Mouse (Mus musculus) lung, adult 2 months (tissue): Measurements from ENCODE around the gene Ppa1. TPM values are rescaled to one million over a fixed set of nuclear protein-coding genes. Genes with fewer than 3 reads are reported as not detected.

Source experiments
- DNase-seq: peaks from one replicate; pipeline ENCODE4 v3.0.0; 2022
- H3K4me1 ChIP-seq: fragments of 200-500 bp; 2 replicates; pipeline ENCODE4 v1.6.1; 2011; ENCODE audit warnings: low read length; ENCODE audit not compliant: control insufficient read depth, insufficient read depth
- H3K4me3 ChIP-seq: fragments of 200-500 bp; replicated peaks from 2 replicates; pipeline ENCODE3; 2011; ENCODE audit warnings: low read depth, mild to moderate bottlenecking, control low read depth, low read length; ENCODE audit errors: extremely low read depth
- CTCF ChIP-seq: fragments of 200-500 bp; IDR thresholded peaks from 2 replicates; pipeline ENCODE4 v1.5.1; 2011; ENCODE audit warnings: mild to moderate bottlenecking, low read length, control low read depth; ENCODE audit not compliant: insufficient read depth
- POLR2A ChIP-seq: fragments of 200-500 bp; IDR thresholded peaks from 2 replicates; pipeline ENCODE4 v1.6.1; 2011; ENCODE audit warnings: low read depth, mild to moderate bottlenecking, control low read depth, low read length, borderline replicate concordance; ENCODE audit errors: extremely low read depth
- WGBS: fragments of 180-500 bp; shearing (Covaris S2); methylation state at CpG from one replicate; pipeline ENCODE4 v1.1.7; 2018; 5-methylcytosine and 5-hydroxymethylcytosine counted together
- polyA plus RNA-seq: library from polyadenylated mRNA; depleted of rRNA; stranded (reverse); fragments of >200 nt; gene quantifications from 2 replicates; pipeline ENCODE4 v1.2.3, GENCODE M21; 2012

The Ppa1 gene
- polyA plus RNA-seq, 1 experiment = 12.8 TPM

GRCm38 (mm10) chr10:61662391-61662988 is 14.1 kb downstream of the Ppa1 start:
- no peak for DNase-seq
- no peak for TF ChIP-seq POLR2A
- no peak for TF ChIP-seq CTCF
- Histone ChIP-seq H3K4me1 (0 out of 2 replicates have a peak, but pooled peaks cover 2% of the 10 kb centered on the region), H3K4me3 (no peak overlapping the region)
- 71% methylated on average over 10 of the region's 10 CpGs for WGBS

- no peaks in the 10 kb centered on the region for H3K4me1 ChIP-seq
- WGBS = 92% methylated on average over 10 of the region's 10 CpGs
- H3K4me3 ChIP-seq = no peak overlapping the region
- no peak for TF ChIP-seq CTCF
- TF ChIP-seq POLR2A = no peak
- no peak for DNase-seq
Observed at GRCm38 (mm10) chr10:61665111-61665510, 16.8 kb downstream of the Ppa1 start.

- no peak for DNase-seq
- H3K4me3 ChIP-seq = no peak overlapping the region
- 90% methylated on average over 3 of the region's 3 CpGs for WGBS
- TF ChIP-seq CTCF = no peak
- no peak for TF ChIP-seq POLR2A
- no peaks in the 10 kb centered on the region for H3K4me1 ChIP-seq
Observed at GRCm38 (mm10) chr10:61665651-61666050, 17.3 kb downstream of the Ppa1 start.

- Histone ChIP-seq H3K4me3 (no peak overlapping the region), H3K4me1 (no peaks in the 10 kb centered on the region)
- no peak for TF ChIP-seq POLR2A
- 69% methylated on average over 7 of the region's 7 CpGs for WGBS
- DNase-seq = no peak
Observed at GRCm38 (mm10) chr10:61669289-61669688, 20.9 kb downstream of the Ppa1 start.

- no peak for TF ChIP-seq CTCF
- TF ChIP-seq POLR2A = no peak
- no peaks in the 10 kb centered on the region for H3K4me1 ChIP-seq
- DNase-seq = no peak
- no peak overlapping the region for H3K4me3 ChIP-seq
Observed at GRCm38 (mm10) chr10:61669896-61670295, 21.5 kb downstream of the Ppa1 start.

DNA sequence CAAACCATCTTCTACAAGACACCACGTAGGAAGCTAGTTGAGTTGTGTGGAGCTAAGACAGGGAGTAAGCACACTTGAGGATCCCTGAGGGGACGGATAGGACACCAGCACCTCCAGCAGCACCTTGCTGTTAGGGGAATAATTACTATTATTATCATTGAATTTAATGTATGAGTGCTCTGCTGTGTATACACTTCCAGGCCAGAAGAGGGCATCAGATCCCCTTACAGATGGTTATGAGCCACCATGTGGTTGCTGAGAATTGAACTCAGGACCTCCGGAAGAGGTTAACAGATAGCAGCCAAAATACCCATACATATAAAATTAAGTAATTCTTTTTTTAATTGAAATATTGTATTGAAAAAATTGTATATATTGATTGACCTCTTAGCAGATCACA is 22.4 kb downstream of the Ppa1 start:
- no peak for DNase-seq
- Histone ChIP-seq H3K4me1 (no peaks in the 10 kb centered on the region), H3K4me3 (no peak overlapping the region)
- WGBS = 98% methylated on average over 3 of the region's 3 CpGs
- TF ChIP-seq CTCF (no peak), POLR2A (no peak)

DNA sequence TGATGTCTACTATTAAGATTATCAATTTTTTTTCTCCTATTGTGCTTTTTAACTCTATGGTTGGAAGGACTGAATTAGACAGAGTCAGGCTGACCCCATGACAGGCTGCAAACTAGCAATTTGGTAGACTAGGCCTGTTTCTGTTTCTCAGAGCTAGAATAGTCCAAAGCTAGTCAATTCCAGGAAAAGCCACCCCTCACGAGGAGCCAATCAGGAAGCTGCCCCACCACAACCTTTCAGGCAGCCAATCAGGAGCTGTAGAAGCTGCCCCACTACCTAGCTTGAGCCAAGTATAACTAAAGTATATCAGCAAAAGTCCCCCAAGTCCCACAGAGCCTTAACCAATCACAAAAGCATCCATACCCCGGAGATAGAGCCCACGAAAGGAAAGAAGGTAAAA is 27.6 kb downstream of the Ppa1 start:
- DNase-seq = no peak
- no peak overlapping the region for H3K4me3 ChIP-seq
- peaks cover 2% of the 10 kb centered on the region for H3K4me1 ChIP-seq
- TF ChIP-seq POLR2A = no peak
- no peak for TF ChIP-seq CTCF
- 64% methylated on average over 3 of the region's 3 CpGs for WGBS

DNA sequence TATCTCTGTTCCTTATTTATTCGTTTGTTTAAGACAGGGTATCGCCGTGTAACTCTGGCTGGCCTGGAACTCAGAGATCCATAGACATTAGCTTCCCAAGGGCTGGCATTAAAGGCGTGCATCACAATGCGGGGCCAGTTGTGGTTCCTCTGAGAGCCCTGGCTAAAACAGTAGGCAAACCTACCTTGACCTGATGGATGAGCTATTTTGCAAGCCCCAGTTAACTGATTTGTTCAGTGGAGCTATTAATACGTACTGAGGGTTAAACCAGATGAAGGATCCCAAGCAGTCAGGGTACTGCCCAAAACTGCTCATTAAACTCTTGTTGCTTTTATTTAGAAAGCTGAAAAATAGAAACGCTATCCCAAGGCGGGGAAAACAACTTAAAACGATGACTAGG is 31.2 kb downstream of the Ppa1 start:
- H3K4me3 ChIP-seq = peak overlapping the region; percentile 94
- 37% methylated on average over 9 of the region's 9 CpGs for WGBS
- peaks cover 9% of the 10 kb centered on the region for H3K4me1 ChIP-seq
- no peak for DNase-seq
- no peak for TF ChIP-seq CTCF

- H3K4me1 ChIP-seq = peaks cover 9% of the 10 kb centered on the region
- H3K4me3 ChIP-seq = peak within 1 kb of the TSS; percentile 94
- peak; percentile 98 for DNase-seq
- WGBS = 1% methylated on average over 80 of the region's 84 CpGs
- TF ChIP-seq CTCF (no peak), POLR2A (peak; percentile 92)
Observed at GRCm38 (mm10) chr10:61680015-61680913, 31.9 kb downstream of the Ppa1 start, which contains the start of gene Sar1a. Gene Sar1a, plus strand, starts transcription at chr10:61680299.

DNA sequence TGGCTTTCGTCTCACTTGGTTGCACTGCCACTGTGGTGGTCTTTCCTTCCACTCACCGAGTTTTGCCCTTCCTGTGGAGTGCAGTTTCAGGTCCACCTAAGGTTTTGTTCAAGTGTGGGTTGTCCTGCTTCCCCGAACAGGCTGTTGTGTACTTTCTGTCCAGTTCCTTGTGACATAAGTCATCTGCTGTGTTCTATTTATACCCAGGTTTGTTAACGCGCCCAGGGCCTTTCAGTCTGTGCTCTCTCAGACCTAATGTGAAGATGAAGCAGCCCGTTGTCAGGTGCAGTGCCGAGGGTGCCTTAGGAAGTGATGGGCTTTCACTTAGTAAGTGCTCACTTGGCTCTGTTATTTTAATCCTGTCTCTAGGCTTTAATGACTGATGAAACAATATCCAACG is 41.1 kb downstream of the Ppa1 start:
- TF ChIP-seq POLR2A (no peak), CTCF (no peak)
- Histone ChIP-seq H3K4me1 (no peaks in the 10 kb centered on the region), H3K4me3 (no peak overlapping the region)
- no peak for DNase-seq
- 79% methylated on average over 8 of the region's 8 CpGs for WGBS
